Mouse (Mus musculus): ENCODE results near the gene Shoc2. TPM values are rescaled to one million over a fixed set of nuclear protein-coding genes. Genes with fewer than 3 reads are reported as not detected.

Shoc2 gene
- polyA plus RNA-seq, 1 experiment: not detected

DNA sequence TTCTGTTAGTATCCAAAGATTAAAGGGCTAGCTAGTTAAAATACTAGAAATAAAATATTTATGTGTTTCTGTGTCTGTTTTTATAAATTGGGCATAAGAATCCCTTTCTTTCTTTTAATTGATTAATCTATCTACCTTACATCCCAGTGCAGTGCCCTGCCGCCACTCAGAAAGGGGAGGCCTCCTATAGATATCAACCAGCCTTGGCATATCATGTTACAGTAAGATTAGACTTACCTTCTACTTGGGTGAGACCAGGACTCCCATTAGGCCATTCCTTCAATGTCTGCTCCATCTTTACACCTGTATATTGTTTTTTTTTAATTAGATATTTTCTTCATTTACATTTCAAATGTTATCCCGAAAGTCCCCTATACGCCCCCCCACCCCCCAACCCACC lies 40.5 kb downstream of the Shoc2 start:
- Histone ChIP-seq H3K4me1 (ENCODE audit: control insufficient read depth, insufficient read depth, low read length) (peaks cover 2% of the 10 kb centered on the region; the same call in 1 of the 2 replicates), H3K4me3 (ENCODE audit: insufficient read depth, low read depth, low read length) (no peak overlapping the region), H3K27ac (ENCODE audit: insufficient read depth, low read depth, low read length) (no peak overlapping the region)
- WGBS: 98% methylated on average over 3 of the region's 3 CpGs
- no peak for TF ChIP-seq CTCF (IDR thresholded peaks at IDR 0.05; ENCODE audit: insufficient read depth, low read depth, low read length)
- TF ChIP-seq POLR2A (IDR thresholded peaks at IDR 0.05; ENCODE audit: insufficient read depth, low read depth, low read length): no peak

DNA sequence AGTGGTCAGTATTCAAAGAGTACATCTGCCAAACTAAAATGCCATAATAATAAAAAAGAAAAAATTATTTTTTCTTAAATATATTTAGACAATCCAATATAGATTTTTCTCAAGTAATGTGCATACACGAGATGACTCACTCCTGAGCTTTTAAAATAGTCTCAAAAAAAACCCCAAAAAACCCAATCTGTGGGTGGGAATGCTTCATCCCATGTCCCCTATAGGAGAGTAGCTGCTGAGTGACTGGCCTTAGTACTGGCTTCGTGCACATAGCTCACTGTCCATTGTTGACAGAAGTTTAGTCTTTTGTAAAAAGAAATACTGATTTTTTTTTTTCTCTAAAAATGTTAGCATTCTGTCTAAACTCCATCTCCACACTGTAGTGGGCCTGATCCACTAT lies 46.4 kb downstream of the Shoc2 start:
- TF ChIP-seq POLR2A (IDR thresholded peaks at IDR 0.05; ENCODE audit: insufficient read depth, low read depth, low read length): no peak
- no peak for TF ChIP-seq CTCF (IDR thresholded peaks at IDR 0.05; ENCODE audit: insufficient read depth, low read depth, low read length)
- 52% methylated on average over 2 of the region's 2 CpGs for WGBS

DNA sequence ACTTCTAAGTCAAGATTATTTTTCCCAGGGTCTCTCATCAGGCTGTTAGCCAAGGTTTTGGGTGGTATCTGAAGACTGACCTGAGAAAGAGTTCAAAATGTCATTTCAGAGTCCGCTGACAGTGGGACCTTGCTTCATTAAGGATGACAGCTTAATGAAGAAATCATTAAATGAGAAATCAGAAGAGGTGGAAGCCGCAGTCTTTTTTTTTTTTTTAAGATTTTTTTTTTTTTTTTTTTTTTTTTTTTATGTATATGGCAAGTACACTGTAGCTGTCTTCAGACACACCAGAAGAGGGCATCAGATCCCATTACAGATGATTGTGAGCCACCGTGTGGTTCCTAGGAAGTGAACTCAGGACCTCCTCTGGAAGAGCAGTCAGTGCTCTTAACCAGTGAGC lies 49.8 kb downstream of the Shoc2 start:
- Histone ChIP-seq H3K4me3 (ENCODE audit: insufficient read depth, low read depth, low read length) (no peak overlapping the region), H3K4me1 (ENCODE audit: control insufficient read depth, insufficient read depth, low read length) (no peaks in the 10 kb centered on the region; the same call in 1 of the 2 replicates), H3K27ac (ENCODE audit: insufficient read depth, low read depth, low read length) (no peak overlapping the region)
- TF ChIP-seq POLR2A (IDR thresholded peaks at IDR 0.05; ENCODE audit: insufficient read depth, low read depth, low read length) (no peak), CTCF (IDR thresholded peaks at IDR 0.05; ENCODE audit: insufficient read depth, low read depth, low read length) (no peak)
- 86% methylated on average over 3 of the region's 3 CpGs for WGBS

More for the DNA sequence above, 46.4 kb downstream of the Shoc2 start:
- Histone ChIP-seq H3K4me1 (ENCODE audit: control insufficient read depth, insufficient read depth, low read length) (no peaks in the 10 kb centered on the region; the same call in 1 of the 2 replicates), H3K4me3 (ENCODE audit: insufficient read depth, low read depth, low read length) (no peak overlapping the region), H3K27ac (ENCODE audit: insufficient read depth, low read depth, low read length) (no peak overlapping the region)

DNA sequence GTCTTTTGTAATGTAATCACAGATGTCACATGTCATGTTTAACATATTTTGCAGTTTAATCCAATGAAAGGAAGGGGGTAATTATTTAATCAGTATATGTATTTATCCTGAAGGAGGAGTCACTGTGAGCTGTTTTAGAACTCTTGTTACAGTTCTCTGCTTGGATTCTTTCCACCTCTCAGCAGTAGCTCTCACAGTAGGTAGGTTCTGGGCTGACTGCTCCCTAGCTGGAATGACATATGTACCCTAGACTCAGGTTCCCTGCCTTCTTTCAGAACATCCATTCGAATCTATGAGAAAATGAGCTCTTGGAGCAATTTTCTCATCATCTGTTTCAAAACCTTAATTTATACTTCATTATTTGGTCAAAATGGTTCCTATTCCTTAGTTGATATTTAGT lies 50.2 kb downstream of the Shoc2 start:
- WGBS: 74% methylated on average over 1 of the region's 1 CpGs
- H3K27ac ChIP-seq (ENCODE audit: insufficient read depth, low read depth, low read length): no peak overlapping the region

DNA sequence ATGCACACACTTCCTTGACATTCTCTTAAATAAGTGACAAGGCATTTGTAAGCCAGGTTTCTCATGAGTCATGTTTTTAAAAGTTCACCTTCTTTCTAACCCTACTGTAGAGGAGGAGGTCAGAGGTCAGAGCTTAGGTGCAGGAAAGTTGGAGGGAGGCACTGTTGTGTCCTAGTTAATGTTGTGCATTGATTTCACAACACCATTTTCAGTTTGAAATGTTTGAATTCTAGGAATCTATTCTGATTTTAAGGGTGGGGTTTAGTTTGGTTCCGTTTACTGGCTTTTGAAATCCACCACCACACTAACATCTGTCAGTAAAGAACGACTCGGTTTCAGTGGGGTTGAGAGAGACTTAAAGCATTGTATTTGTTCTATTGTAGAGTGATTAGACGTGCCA lies 66.9 kb downstream of the Shoc2 start:
- H3K4me3 ChIP-seq (ENCODE audit: insufficient read depth, low read depth, low read length): no peak overlapping the region
- H3K27ac ChIP-seq (ENCODE audit: insufficient read depth, low read depth, low read length): no peak overlapping the region
- no peaks in the 10 kb centered on the region for H3K4me1 ChIP-seq (ENCODE audit: control insufficient read depth, insufficient read depth, low read length)
- no peak for TF ChIP-seq POLR2A (IDR thresholded peaks at IDR 0.05; ENCODE audit: insufficient read depth, low read depth, low read length)
- no peak for TF ChIP-seq CTCF (IDR thresholded peaks at IDR 0.05; ENCODE audit: insufficient read depth, low read depth, low read length)
- WGBS: 74% methylated on average over 4 of the region's 4 CpGs

More for the DNA sequence above, 50.2 kb downstream of the Shoc2 start:
- H3K4me1 ChIP-seq (ENCODE audit: control insufficient read depth, insufficient read depth, low read length): no peaks in the 10 kb centered on the region; the same call in 1 of the 2 replicates
- no peak overlapping the region for H3K4me3 ChIP-seq (ENCODE audit: insufficient read depth, low read depth, low read length)
- no peak for TF ChIP-seq POLR2A (IDR thresholded peaks at IDR 0.05; ENCODE audit: insufficient read depth, low read depth, low read length)
- no peak for TF ChIP-seq CTCF (IDR thresholded peaks at IDR 0.05; ENCODE audit: insufficient read depth, low read depth, low read length)

DNA sequence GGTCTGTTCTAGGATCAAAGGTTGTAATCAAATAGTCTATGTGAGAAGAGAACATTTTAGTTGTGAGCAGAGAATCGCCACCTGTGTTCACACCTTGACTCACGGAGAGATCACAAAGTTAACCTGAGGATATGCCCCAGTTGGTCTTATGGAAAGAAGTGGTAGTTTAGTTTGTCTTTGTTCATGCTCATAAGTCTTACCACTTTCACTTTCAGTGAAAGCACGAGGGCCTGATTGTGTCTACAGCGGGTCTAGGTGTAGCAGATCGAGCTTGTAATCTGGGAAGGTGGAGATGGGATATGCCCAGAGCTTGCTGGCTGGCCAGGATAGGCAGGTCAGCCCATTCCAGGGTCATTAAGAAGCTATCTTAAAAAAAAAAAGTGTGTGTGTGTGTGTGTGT lies 70.9 kb downstream of the Shoc2 start:
- 95% methylated on average over 5 of the region's 5 CpGs for WGBS
- no peaks in the 10 kb centered on the region for H3K4me1 ChIP-seq (ENCODE audit: control insufficient read depth, insufficient read depth, low read length)
- no peak overlapping the region for H3K4me3 ChIP-seq (ENCODE audit: insufficient read depth, low read depth, low read length)
- TF ChIP-seq POLR2A (IDR thresholded peaks at IDR 0.05; ENCODE audit: insufficient read depth, low read depth, low read length): no peak
- no peak for TF ChIP-seq CTCF (IDR thresholded peaks at IDR 0.05; ENCODE audit: insufficient read depth, low read depth, low read length)
- H3K27ac ChIP-seq (ENCODE audit: insufficient read depth, low read depth, low read length): no peak overlapping the region

DNA sequence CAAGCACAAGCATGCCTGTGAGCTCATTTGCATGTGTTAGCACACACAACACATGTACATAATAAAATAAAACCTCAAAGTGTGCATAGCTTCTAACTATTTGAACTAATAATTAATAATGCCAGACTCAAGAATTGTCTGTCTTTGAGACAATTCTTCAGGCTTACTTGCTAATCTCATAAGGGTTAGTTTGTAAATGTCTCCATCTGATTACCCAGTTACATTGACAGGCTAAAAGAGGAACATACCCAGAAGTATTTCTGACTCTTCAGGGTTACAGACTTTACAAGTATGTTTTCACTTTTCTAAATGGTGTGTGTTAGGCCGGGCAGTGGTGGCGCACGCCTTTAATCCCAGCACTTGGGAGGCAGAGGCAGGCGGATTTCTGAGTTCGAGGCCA lies 71.4 kb downstream of the Shoc2 start:
- WGBS: 96% methylated on average over 5 of the region's 5 CpGs

DNA sequence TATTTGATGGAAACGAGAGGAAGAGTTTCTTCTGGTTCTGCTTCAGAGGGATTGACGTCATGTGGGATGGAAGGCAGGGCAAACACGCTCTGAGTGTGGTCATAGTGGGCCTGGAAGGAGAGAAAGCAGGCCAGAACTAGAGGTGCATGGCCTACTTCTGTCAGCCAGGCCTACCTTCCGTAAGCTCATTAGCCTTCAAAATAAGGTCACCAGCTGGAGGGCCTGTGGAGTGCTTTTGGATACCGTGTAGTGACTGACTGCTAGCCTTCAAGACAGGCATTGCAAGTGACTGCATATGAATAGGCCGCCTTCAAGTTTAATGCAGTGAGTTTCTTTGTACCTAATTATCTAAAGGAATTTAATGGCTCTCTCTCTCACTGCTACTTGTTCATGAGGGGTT lies 91.0 kb downstream of the Shoc2 start:
- 61% methylated on average over 6 of the region's 6 CpGs for WGBS
- TF ChIP-seq POLR2A (IDR thresholded peaks at IDR 0.05; ENCODE audit: insufficient read depth, low read depth, low read length) (no peak), CTCF (IDR thresholded peaks at IDR 0.05; ENCODE audit: insufficient read depth, low read depth, low read length) (no peak)
- H3K27ac ChIP-seq (ENCODE audit: insufficient read depth, low read depth, low read length): no peak overlapping the region
- no peak overlapping the region for H3K4me3 ChIP-seq (ENCODE audit: insufficient read depth, low read depth, low read length)
- no peaks in the 10 kb centered on the region for H3K4me1 ChIP-seq (ENCODE audit: control insufficient read depth, insufficient read depth, low read length)

More for the DNA sequence above, 71.4 kb downstream of the Shoc2 start:
- H3K4me3 ChIP-seq (ENCODE audit: insufficient read depth, low read depth, low read length): no peak overlapping the region
- TF ChIP-seq POLR2A (IDR thresholded peaks at IDR 0.05; ENCODE audit: insufficient read depth, low read depth, low read length): no peak
- TF ChIP-seq CTCF (IDR thresholded peaks at IDR 0.05; ENCODE audit: insufficient read depth, low read depth, low read length): no peak
- H3K4me1 ChIP-seq (ENCODE audit: control insufficient read depth, insufficient read depth, low read length): no peaks in the 10 kb centered on the region
- H3K27ac ChIP-seq (ENCODE audit: insufficient read depth, low read depth, low read length): no peak overlapping the region

DNA sequence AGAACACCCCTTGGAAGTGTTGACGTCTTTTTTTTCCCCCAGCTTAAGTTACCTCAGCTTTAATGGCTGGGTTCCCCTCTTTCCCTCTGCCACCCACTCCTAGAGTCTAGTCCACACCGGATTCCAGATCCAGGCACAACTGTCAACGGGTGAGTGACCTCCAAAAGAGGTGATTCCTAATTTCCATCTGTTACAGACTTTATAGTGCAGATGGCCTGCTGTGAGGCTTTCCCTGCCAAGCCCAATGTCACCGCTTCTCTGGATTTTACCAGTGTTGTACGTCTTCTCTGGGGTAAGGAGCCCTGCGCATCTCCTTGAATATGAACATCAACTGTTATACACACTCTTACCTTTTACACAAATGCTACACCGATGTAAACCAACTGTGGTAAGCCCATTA lies 95.3 kb downstream of the Shoc2 start:
- H3K4me3 ChIP-seq (ENCODE audit: insufficient read depth, low read depth, low read length): no peak overlapping the region
- TF ChIP-seq POLR2A (IDR thresholded peaks at IDR 0.05; ENCODE audit: insufficient read depth, low read depth, low read length) (no peak), CTCF (IDR thresholded peaks at IDR 0.05; ENCODE audit: insufficient read depth, low read depth, low read length) (no peak)
- H3K27ac ChIP-seq (ENCODE audit: insufficient read depth, low read depth, low read length): no peak overlapping the region
- 73% methylated on average over 7 of the region's 7 CpGs for WGBS
- peaks cover 4% of the 10 kb centered on the region for H3K4me1 ChIP-seq (ENCODE audit: control insufficient read depth, insufficient read depth, low read length)
